Mouse (Mus musculus): Measurements from ENCODE around the gene Serpinb1c.
A peak's percentile ranks its signal among the peaks of the same experiment; 100 is the strongest.

GRCm38 (mm10) chr13:32865591-32865990 lies 32.4 kb downstream of the Serpinb1c start:
- TF ChIP-seq CTCF (IDR thresholded peaks at IDR 0.05; ENCODE audit: insufficient read depth, low read length) (0 out of 2 replicates have a peak, but pooled peaks have one; percentile 22), POLR2A (IDR thresholded peaks at IDR 0.05; ENCODE audit: borderline replicate concordance, extremely low read depth, low read depth, low read length) (no peak)
